Mouse (Mus musculus): ENCODE measurements around the gene Gm8362. TPM values are rescaled to one million over a fixed set of nuclear protein-coding genes. Genes with fewer than 3 reads are reported as not detected.
"Not testable (repeated sequence)": the region's sequence is repeated elsewhere in the genome, so short reads cannot be mapped to it uniquely, and the experiment has no call there.

Gene Gm8362
- not detected in 2 replicates for polyA plus RNA-seq (2016; fragmentation: Nextera tagmentation; extraction: Ambion mirVana)

DNA sequence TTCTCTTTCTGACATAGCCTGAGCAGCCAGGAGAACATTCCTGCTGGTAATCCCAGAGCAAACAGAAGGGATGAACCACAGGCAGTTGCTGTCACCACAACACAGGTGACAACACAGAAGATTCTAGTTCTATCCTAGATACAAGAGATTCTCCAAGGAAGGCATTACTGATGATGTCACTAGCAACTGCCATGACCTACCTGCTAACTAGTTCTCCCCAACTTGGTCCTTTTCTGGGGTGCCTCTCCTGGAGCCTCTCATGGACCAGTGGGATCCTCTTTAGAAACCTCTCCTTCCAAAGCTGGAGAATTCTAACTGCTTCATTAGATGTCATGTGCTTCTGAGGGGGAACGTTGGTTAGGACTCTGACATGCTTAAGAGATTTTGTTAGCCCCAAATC lies at the start of gene Gm8362:
Gene Gm8362, minus strand, starts transcription at position 101 of the 400 bp plus-strand sequence.
- H3K27ac ChIP-seq; H3K36me3 ChIP-seq; H3K4me3 ChIP-seq; H3K27me3 ChIP-seq (ENCODE audit: low read depth, poor library complexity, severe bottlenecking); H3K4me1 ChIP-seq; H3K9me3 ChIP-seq (replicated peaks); DNase-seq (ENCODE audit: low spot score): not testable (repeated sequence)
- 91% methylated on average over 1 of the region's 1 CpGs for WGBS

DNA sequence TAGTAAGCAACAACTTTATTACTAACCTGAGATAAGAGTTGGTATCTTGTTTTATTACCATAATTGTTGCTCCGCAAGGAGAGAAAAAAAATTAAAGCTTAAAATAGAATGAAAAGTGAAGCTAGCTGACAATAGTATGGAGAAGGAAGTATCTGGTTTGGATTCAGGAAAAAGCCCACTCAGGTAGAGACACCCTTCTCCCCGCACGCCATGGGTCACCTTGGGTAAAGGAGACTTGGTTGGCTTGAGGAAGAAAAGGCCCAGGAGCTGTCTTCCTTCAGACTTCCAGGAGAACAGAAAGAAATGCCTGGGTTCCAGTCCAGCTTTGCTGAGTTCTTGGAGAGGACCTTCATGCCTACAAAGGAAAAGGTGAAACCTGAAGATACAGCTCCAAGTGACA lies 49.1 kb upstream of the Gm8362 start:
- not testable (repeated sequence) for H3K4me3 ChIP-seq; H3K27me3 ChIP-seq (ENCODE audit: low read depth, poor library complexity, severe bottlenecking); H3K36me3 ChIP-seq; DNase-seq (ENCODE audit: low spot score); H3K9me3 ChIP-seq (replicated peaks); H3K27ac ChIP-seq; H3K4me1 ChIP-seq
- 92% methylated on average over 3 of the region's 3 CpGs for WGBS

DNA sequence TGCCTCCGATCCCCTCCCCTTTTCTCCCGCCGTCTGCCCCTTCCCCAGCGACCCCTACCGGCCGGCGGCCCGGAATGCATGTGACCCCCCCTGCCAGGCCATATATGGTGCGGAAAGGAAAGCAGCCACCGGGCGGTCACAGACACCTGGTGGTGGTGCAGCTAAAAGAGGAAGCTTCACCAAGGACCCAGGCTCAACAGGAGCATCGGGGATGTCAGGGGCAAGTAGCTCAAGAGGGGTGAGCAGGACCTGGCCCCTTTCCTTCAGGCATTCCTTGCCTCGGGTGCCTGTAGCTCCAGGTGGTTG lies 17.0 kb downstream of the Gm8362 start:
- H3K27ac ChIP-seq; DNase-seq (ENCODE audit: low spot score); H3K9me3 ChIP-seq (replicated peaks); H3K36me3 ChIP-seq; H3K4me1 ChIP-seq; H3K27me3 ChIP-seq (ENCODE audit: low read depth, poor library complexity, severe bottlenecking): not testable (repeated sequence)
- H3K4me3 ChIP-seq: peak overlapping the region; percentile 48
- WGBS: 6% methylated on average over 5 of the region's 13 CpGs

- not testable (repeated sequence) for H3K36me3 ChIP-seq; H3K4me1 ChIP-seq; H3K27me3 ChIP-seq (ENCODE audit: low read depth, poor library complexity, severe bottlenecking); H3K9me3 ChIP-seq (replicated peaks)
- Histone ChIP-seq H3K27ac (peak overlapping the region; percentile 66), H3K4me3 (peak overlapping the region; percentile 48)
- WGBS: 2% methylated on average over 51 of the region's 67 CpGs
- peak; percentile 31 for DNase-seq (ENCODE audit: low spot score)
Measured at GRCm38 (mm10) chr14:6756384-6757230, 17.6 kb downstream of the Gm8362 start.

DNA sequence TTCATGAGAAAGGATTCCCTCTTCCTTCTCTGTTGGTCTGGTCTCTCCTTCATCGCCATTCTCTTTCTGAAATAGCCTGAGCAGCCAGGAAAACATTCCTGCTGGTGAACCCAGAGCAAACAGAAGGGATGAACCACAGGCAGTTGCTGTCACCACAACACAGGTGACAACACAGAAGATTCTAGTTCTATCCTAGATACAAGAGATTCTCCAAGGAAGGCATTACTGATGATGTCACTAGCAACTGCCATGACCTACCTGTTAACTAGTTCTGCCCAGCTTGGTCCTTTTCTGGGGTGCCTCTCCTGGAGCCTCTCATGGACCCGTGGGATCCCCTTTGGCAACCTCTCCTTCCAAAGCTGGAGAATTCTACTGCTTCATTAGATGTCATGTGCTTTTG lies 32.0 kb downstream of the Gm8362 start, which contains the start of gene Gm3636:
Gene Gm3636, minus strand, starts transcription at position 101 of the 400 bp plus-strand sequence.
- not testable (repeated sequence) for H3K4me3 ChIP-seq; H3K27ac ChIP-seq; DNase-seq (ENCODE audit: low spot score); H3K9me3 ChIP-seq (replicated peaks); H3K36me3 ChIP-seq; H3K4me1 ChIP-seq; H3K27me3 ChIP-seq (ENCODE audit: low read depth, poor library complexity, severe bottlenecking)
- WGBS: no CpG with 5 or more reads among the region's 2 CpGs

DNA sequence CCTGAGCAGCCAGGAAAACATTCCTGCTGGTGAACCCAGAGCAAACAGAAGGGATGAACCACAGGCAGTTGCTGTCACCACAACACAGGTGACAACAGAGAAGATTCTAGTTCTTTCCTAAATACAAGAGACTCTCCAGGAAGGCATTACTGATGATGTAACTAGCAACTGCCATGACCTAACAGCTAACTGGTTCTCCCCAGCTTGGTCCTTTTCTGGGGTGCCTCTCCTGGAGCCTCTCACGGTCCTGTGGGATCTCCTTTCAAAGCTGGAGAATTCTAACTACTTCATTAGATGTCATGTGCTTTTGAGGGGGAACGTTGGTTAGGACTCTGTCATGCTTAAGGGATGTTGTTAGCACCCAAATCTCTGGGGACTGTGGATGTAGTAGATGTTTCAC lies 54.1 kb downstream of the Gm8362 start, which contains the start of gene Gm8050:
Gene Gm8050, minus strand, starts transcription at position 101 of the 400 bp plus-strand sequence.
- H3K27me3 ChIP-seq (ENCODE audit: low read depth, poor library complexity, severe bottlenecking); H3K9me3 ChIP-seq (replicated peaks); H3K36me3 ChIP-seq; H3K27ac ChIP-seq; H3K4me3 ChIP-seq; H3K4me1 ChIP-seq; DNase-seq (ENCODE audit: low spot score): not testable (repeated sequence)
- WGBS: 67% methylated on average over 1 of the region's 2 CpGs

Other genes starting within 250 kb of the Gm8362 start
- not detected in 2 replicates for gene Gm8356, start 237.1 kb downstream of the Gm8362 start, polyA plus RNA-seq (2016; fragmentation: Nextera tagmentation; extraction: Ambion mirVana)
- 0.30 TPM in 1 of 2 replicates, not detected in the other for gene Gm3629, start 183.8 kb downstream of the Gm8362 start, polyA plus RNA-seq (2016; fragmentation: Nextera tagmentation; extraction: Ambion mirVana)
- gene Gm3460, start 152.0 kb downstream of the Gm8362 start, polyA plus RNA-seq (2016; fragmentation: Nextera tagmentation; extraction: Ambion mirVana): not detected in 2 replicates
- 0.08 TPM in 1 of 2 replicates, not detected in the other for gene Gm10251, start 90.2 kb downstream of the Gm8362 start, polyA plus RNA-seq (2016; fragmentation: Nextera tagmentation; extraction: Ambion mirVana)
- gene Gm8050, start 54.2 kb downstream of the Gm8362 start, polyA plus RNA-seq (2016; fragmentation: Nextera tagmentation; extraction: Ambion mirVana): not detected in 2 replicates
- 4.7 and 4.9 TPM in 2 replicates for gene Gm3636, start 32.1 kb downstream of the Gm8362 start, polyA plus RNA-seq (2016; fragmentation: Nextera tagmentation; extraction: Ambion mirVana)
- not detected in 2 replicates for gene Gm3642, start 65.9 kb upstream of the Gm8362 start, polyA plus RNA-seq (2016; fragmentation: Nextera tagmentation; extraction: Ambion mirVana)
- gene Gm3667, start 115.6 kb upstream of the Gm8362 start, polyA plus RNA-seq (2016; fragmentation: Nextera tagmentation; extraction: Ambion mirVana): 1.1 TPM in 2 replicates
- not detected in 2 replicates for gene Gm6356, start 199.4 kb upstream of the Gm8362 start, polyA plus RNA-seq (2016; fragmentation: Nextera tagmentation; extraction: Ambion mirVana)

Measured in limb, embryonic 10.5 days (tissue).